Mouse (Mus musculus): ENCODE results near the gene Smoc2. TPM values are rescaled to one million over a fixed set of nuclear protein-coding genes. Genes with fewer than 3 reads are reported as not detected.

The Smoc2 gene
- polyA plus RNA-seq, 1 experiment = 0.24 TPM

DNA sequence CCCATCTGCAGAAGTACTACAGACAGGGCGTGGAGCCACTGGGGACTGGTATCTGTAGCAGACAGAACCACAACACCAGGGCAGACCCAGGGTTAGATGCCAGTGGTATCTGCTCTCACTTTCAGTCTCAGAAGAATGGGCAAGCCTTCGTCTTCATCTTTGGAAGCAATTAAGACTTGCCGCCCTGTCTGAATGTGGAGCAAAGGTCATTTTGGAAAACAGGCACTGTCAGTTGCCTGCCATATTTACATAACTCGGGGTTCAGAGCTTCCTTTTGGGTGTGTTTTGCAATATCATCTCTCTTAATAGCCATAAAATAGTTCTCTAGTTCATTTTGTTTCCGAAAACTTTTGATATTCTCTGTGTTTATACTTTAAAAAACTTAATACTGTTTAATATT lies 168.0 kb downstream of the Smoc2 start:
- no peaks in the 10 kb centered on the region for H3K4me1 ChIP-seq (ENCODE audit: control insufficient read depth)
- no peaks in the 10 kb centered on the region for H3K27me3 ChIP-seq (ENCODE audit: control insufficient read depth)
- no peaks in the 10 kb centered on the region for H3K36me3 ChIP-seq (ENCODE audit: control insufficient read depth)
- no peak overlapping the region for H3K4me3 ChIP-seq (replicated peaks)
- no peak for TF ChIP-seq TAL1 (IDR thresholded peaks at IDR 0.05; ENCODE audit: low read length)
- TF ChIP-seq GATA1 (IDR thresholded peaks at IDR 0.05; ENCODE audit: low read length) = no peak
- H3K9me3 ChIP-seq (ENCODE audit: control insufficient read depth, low read length) = peaks cover 3% of the 10 kb centered on the region; the same call in 1 of the 2 replicates

Other genes starting within 250 kb of the Smoc2 start
- gene Gm7358, start 220.0 kb upstream of the Smoc2 start, polyA plus RNA-seq (2012) = not detected in 2 replicates
- gene Dact2, start 75.2 kb upstream of the Smoc2 start, polyA plus RNA-seq (2012) = not detected in 2 replicates